Mouse (Mus musculus): ENCODE data around the gene Csrnp3. TPM values are rescaled to one million over a fixed set of nuclear protein-coding genes. Genes with fewer than 3 reads are reported as not detected.

Gene Csrnp3
- polyA plus RNA-seq, 2 experiments from 2014 or later = 0.22 TPM; not detected in 1

GRCm38 (mm10) chr2:65870919-65871582 is 25.5 kb downstream of the Csrnp3 start:
- peak; percentile 61 for ATAC-seq

GRCm38 (mm10) chr2:65891590-65891989 is 46.0 kb downstream of the Csrnp3 start:
- no peak for ATAC-seq

GRCm38 (mm10) chr2:65893241-65893640 is 47.7 kb downstream of the Csrnp3 start:
- no peak for ATAC-seq

GRCm38 (mm10) chr2:65894299-65894698 is 48.7 kb downstream of the Csrnp3 start:
- ATAC-seq = no peak

- no peak for ATAC-seq
These were observed 51.0 kb downstream of the Csrnp3 start for GRCm38 (mm10) chr2:65896542-65896941.

- no peak for ATAC-seq
These were observed 51.5 kb downstream of the Csrnp3 start for GRCm38 (mm10) chr2:65897084-65897483.

- no peak for ATAC-seq
These were observed 53.9 kb downstream of the Csrnp3 start for GRCm38 (mm10) chr2:65899478-65899877.

- ATAC-seq = no peak
These were observed 63.0 kb downstream of the Csrnp3 start for GRCm38 (mm10) chr2:65908526-65908925.

GRCm38 (mm10) chr2:65909724-65910521 is 64.4 kb downstream of the Csrnp3 start:
- no peak for ATAC-seq

- no peak for ATAC-seq
These were observed 70.4 kb downstream of the Csrnp3 start for GRCm38 (mm10) chr2:65915994-65916393.

- ATAC-seq = no peak
These were observed 75.3 kb downstream of the Csrnp3 start for GRCm38 (mm10) chr2:65920651-65921412.

GRCm38 (mm10) chr2:65925363-65925941 is 79.9 kb downstream of the Csrnp3 start:
- ATAC-seq = no peak

- no peak for ATAC-seq
These were observed 81.6 kb downstream of the Csrnp3 start for GRCm38 (mm10) chr2:65926935-65927708.

GRCm38 (mm10) chr2:65929286-65929685 is 83.7 kb downstream of the Csrnp3 start:
- ATAC-seq = no peak

- ATAC-seq = no peak
These were observed 84.4 kb downstream of the Csrnp3 start for GRCm38 (mm10) chr2:65929927-65930326.

- ATAC-seq = no peak
These were observed 85.7 kb downstream of the Csrnp3 start for GRCm38 (mm10) chr2:65931313-65931712.

- ATAC-seq = no peak
These were observed 86.3 kb downstream of the Csrnp3 start for GRCm38 (mm10) chr2:65931841-65932311.

- no peak for ATAC-seq
These were observed 88.5 kb downstream of the Csrnp3 start for GRCm38 (mm10) chr2:65934099-65934498.

GRCm38 (mm10) chr2:65938900-65939299 is 93.3 kb downstream of the Csrnp3 start:
- no peak for ATAC-seq

GRCm38 (mm10) chr2:65940351-65940750 is 94.8 kb downstream of the Csrnp3 start:
- no peak for ATAC-seq

GRCm38 (mm10) chr2:65942346-65942745 is 96.8 kb downstream of the Csrnp3 start:
- no peak for ATAC-seq

- no peak for ATAC-seq
These were observed 103.2 kb downstream of the Csrnp3 start for GRCm38 (mm10) chr2:65948808-65949207.
